Mouse (Mus musculus) liver (tissue): ENCODE data around the gene Plk5.
"Not testable (repeated sequence)": the region's sequence is repeated elsewhere in the genome, so short reads cannot be mapped to it uniquely, and the experiment has no call there.

Experiments
- DNase-seq: peaks from one replicate; pipeline ENCODE4 v3.0.0-alpha.2; 2020; ENCODE audit warnings: mixed read lengths

The Plk5 gene

GRCm38 (mm10) chr10:80331636-80332524 is 24.4 kb upstream of the Plk5 start:
- peak; percentile 90 for DNase-seq

DNA sequence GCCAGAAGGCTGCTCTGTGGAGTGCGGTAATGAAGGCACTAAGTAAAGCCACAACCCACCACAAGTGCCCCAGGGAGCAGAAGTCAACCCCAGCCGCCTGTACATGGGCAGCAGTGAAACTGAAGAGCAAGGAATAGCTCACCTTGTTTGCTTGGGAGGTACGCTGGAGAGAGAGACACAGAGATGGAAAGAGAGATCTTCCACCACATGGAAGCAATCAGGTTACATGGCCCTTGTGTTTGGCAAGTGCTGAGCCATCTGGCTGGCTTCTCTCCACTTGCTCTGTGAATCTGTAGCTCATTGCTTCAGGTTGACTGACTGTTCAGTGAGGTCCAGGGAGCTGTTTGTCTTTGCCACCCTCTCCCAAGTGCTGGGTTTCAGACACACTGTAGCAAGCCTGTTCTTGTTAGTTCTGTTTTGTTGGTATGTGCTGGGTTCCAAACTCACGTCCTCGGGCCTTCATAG is 23.7 kb upstream of the Plk5 start:
- no peak for DNase-seq

DNA sequence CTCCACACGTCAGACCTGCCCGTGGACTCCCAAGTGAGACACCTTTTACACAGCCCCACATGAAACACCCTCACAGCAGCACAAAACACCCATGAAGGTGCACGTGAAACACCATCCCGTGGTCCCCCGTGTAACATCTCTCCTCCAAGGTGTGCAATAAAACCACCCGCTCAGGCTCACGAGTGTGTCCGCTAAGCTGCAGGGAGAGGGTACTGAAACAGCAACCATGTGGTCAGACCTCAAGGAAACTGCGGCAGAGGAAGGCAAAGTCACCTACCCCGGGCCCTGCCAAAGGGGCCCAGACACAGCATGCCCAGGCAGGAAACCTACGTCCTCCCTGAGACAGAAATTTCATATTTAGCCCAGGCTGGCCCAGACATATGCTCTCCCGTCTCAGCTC is 20.0 kb upstream of the Plk5 start:
- DNase-seq, result no peak

GRCm38 (mm10) chr10:80339941-80340750 is 16.1 kb upstream of the Plk5 start:
- DNase-seq, result peak; percentile 91

DNA sequence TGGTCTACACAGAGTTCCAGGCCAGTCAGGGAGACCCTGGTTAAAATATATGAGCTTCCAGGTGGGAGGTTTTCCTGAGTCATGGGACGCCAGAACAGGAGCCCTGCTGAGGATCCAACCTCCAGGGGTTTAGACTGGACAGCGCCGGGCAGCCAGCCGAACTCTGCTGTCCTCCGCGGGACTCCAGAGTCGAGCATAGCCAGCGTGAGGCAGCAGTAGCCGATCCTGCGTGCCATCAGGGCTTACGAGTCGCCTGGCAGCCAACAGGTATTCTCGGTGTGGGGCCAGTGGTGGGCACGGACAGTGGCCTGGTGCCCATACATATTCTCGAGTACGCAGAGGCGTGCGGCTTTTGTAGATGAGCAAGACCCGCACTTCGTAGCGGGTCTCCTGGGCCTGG is 15.2 kb upstream of the Plk5 start:
- no peak for DNase-seq

GRCm38 (mm10) chr10:80341491-80342304 is 14.6 kb upstream of the Plk5 start:
- DNase-seq, result no peak

DNA sequence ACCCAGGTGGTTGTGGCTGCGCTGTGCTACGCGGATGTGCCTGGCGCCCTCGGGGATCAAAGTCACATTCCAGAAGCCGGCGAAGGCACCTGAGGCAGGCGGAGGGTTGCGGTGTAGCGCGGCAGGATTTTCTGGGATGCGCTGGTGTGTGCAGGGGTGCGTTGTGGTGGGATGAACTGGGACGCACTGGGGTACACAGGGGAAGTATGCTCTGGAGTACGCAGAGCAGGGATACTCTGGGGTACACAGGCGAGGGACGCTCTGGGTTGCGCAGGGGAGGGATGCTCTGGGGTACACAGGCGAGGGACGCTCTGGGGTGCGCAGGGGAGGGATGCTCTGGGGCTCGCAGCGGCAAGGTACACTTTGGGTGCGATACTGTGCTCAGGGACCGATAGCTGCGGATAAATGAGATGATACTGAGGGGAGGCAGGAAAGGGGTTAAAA is 13.9 kb upstream of the Plk5 start:
- no peak for DNase-seq

DNA sequence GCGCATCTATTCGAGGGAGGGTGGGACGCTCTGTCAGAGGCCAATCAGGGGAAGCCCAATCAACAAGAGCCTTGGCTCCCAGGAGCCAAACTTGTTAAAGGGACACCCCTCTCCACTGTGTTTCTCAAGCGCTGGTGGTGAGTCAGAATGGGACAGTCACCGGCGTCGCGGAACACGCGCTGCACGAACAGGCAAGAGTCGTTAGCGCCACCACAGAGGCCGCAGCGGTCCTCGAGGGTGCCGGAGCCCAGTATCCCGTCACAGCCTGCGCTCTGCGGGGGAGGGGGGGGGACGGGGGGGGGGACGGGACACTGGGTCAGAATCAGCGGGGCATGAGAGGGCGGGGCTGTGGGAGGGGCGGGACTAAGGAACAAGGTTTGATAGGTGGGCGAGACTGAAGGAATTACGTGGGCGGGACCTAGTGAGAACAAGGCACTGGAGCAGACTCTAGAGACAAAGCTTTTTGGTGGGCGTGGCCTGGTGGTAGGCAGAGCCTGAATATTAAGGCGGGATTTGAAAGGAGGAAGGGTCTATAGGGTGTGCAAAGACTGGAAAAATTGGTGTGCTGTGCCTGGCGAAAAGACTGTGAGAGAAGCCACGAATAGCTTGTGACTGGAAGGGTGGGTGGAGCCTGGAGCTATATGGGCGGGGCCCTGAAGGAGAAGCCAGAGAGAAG is 13.4 kb upstream of the Plk5 start:
- DNase-seq, result peak; percentile 85

- DNase-seq, result no peak
Observed at GRCm38 (mm10) chr10:80343425-80343895, 12.8 kb upstream of the Plk5 start.

DNA sequence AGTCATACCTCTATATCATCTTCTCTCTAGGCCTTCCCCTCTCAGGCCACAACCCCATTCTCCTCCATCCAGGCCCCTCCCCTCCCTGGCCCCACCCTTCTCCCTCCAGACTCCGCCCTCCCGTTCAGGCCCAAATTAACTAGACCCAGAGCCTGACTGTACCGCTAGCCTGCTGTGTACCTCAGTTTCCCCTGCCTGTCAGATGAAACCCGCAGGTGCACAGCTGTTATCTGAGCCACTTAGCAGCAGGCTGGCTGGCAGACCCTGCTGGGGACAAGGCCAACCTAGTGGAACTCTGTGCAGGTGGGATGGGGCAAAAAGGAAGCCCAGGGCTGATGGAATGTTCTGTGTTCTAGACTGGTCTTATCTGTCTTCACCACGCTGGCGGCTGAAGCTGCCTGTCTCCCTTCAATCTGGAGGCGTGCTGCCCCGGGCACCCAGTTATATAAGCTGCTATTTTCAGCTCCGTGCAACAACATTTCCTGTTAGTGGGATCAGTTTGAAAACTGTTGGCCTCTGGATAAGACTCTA is 12.1 kb upstream of the Plk5 start:
- DNase-seq, result peak; percentile 91

DNA sequence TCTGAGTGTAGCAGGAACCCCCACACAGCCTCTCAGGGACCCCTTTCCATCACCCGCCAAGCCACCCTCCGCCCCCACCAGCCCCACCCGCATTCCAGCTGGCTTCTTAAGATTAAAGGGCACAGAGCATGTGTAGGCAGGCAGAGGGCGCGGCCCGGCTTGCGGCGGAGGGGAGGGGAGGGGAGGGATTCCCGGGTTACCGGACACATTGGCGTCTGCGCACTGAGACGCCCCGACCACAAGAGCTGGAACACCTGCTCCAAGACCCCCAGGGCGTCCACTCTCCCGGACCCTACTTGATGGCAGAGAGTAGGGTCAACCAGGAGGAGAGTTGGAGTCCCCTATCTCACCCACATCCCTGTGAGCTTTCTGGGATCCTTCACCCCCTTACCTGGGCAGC is 11.1 kb upstream of the Plk5 start:
- peak; percentile 92 for DNase-seq

DNA sequence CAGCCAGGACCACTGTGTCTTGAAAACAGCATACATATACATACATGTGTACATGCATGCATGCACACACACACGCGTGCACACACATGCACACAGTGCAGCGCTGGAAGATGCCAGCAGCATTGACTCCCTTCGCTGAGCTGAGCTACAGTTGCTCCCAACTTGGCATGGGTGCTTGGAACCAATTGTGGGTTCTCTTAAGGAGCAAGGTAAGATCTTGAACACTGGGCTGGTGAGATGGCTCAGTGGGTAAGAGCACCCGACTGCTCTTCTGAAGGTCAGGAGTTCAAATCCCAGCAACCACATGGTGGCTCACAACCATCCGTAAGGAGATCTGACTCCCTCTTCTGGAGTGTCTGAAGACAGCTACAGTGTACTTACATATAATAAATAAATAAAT is 10.3 kb upstream of the Plk5 start:
- DNase-seq, result not testable (repeated sequence)

- peak; percentile 33 for DNase-seq
Observed at GRCm38 (mm10) chr10:80347514-80347967, 8.7 kb upstream of the Plk5 start.

DNA sequence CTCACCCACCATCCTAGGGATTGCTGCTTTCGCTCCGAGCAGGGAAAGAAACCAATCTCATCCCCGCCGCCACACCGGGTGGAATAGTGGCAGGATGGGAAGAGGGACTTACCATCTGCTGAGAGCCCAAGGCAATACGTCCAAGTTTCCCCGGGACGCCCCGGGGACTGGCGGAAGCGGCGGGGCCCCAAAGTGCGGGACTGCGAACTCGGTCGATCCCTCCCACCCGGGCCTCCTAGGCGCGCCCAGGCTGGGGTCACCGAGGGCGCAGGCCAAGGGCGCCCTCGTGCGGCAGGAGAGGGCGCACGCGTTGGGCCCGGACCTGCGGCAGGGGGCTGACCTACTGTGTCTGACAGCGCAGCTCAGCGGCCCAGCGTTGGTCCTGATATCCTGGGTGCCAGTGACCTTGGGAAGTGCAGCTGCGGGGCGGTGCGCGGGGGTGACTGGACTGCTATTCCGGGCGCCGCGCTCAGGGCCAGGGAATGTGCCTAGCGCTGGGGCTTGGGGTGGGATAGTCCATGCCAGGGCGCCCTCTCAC is 7.9 kb upstream of the Plk5 start, which contains the start of gene Adamtsl5:
TSS of gene Adamtsl5 (minus strand) at position 169 of the 538 bp plus-strand sequence.
- peak; percentile 82 for DNase-seq

GRCm38 (mm10) chr10:80348981-80349380 is 7.3 kb upstream of the Plk5 start:
- DNase-seq, result peak; percentile 31

- peak; percentile 87 for DNase-seq
Observed at GRCm38 (mm10) chr10:80350292-80350691, 6.0 kb upstream of the Plk5 start.

DNA sequence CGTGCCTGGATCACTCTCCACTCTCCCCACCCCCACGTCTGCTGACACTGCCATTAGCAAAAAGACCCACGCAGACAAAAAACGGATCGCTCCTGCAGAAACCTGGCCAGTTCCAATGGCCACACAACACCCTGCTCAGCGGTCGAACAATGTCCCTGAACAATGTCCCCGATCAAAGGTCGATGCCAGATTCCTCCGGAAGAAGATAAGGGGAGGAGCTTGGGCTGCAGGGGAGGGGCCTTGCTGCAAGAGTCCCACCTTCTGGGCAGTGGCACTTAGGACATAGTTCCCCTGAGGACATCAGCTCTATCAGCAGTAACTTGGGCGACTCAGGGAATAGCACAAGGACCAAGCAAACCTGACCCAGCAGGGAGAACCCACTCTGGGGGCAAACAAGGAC is 4.4 kb upstream of the Plk5 start:
- peak; percentile 30 for DNase-seq

GRCm38 (mm10) chr10:80352727-80353126 is 3.5 kb upstream of the Plk5 start:
- no peak for DNase-seq

GRCm38 (mm10) chr10:80355431-80355830 is 828 bp upstream of the Plk5 start:
- DNase-seq, result no peak

GRCm38 (mm10) chr10:80356737-80357136 is 478 bp downstream of the Plk5 start:
- no peak for DNase-seq

DNA sequence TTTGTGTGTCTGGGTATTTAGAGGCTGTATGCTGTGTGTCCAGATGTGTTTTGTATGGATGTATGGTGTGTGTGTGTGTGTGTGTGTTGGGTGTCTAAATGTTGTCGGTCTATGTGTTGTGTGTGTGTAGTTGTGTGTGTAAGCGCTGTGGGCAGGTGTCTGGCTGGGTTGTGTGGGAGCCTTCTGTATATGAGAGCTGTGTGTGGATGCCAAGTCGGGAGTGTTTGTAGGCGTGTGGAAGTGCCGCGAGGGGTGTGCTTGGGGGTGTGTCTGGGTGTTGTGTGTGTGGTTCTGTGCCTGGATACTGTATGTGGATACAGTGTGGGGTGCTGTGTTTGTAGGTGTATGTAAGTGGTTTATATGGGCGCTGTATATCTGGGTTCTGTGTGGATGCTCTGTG is 1.1 kb downstream of the Plk5 start:
- DNase-seq, result no peak
